Mouse (Mus musculus): ENCODE results near the gene A530016L24Rik. TPM values are rescaled to one million over a fixed set of nuclear protein-coding genes. Genes with fewer than 3 reads are reported as not detected.

The A530016L24Rik gene
- polyA plus RNA-seq, 1 experiment from 2014 or later, result not detected

- Histone ChIP-seq H3K36me3 (no peaks in the 10 kb centered on the region), H3K27me3 (replicated peaks) (no peaks in the 10 kb centered on the region), H3K4me3 (no peak overlapping the region), H3K4me1 (peaks cover 11% of the 10 kb centered on the region), H3K9me3 (replicated peaks) (no peaks in the 10 kb centered on the region), H3K4me2 (no peak overlapping the region), H3K9ac (no peak overlapping the region), H3K27ac (peak overlapping the region; percentile 53; the same call in 1 of the 2 replicates)
- 58% methylated on average over 3 of the region's 3 CpGs for WGBS (ENCODE audit: insufficient replicate concordance)
- ATAC-seq, result no peak
Observed at GRCm38 (mm10) chr12:112464516-112464915, 24.7 kb upstream of the A530016L24Rik start.

GRCm38 (mm10) chr12:112465928-112466327 lies 23.3 kb upstream of the A530016L24Rik start:
- H3K4me2 ChIP-seq, result no peak overlapping the region
- no peaks in the 10 kb centered on the region for H3K36me3 ChIP-seq
- H3K9me3 ChIP-seq (replicated peaks), result no peaks in the 10 kb centered on the region
- 73% methylated on average over 17 of the region's 17 CpGs for WGBS (ENCODE audit: insufficient replicate concordance)
- peaks cover 11% of the 10 kb centered on the region for H3K4me1 ChIP-seq
- no peak overlapping the region for H3K4me3 ChIP-seq
- no peak overlapping the region for H3K27ac ChIP-seq
- ATAC-seq, result no peak
- no peaks in the 10 kb centered on the region for H3K27me3 ChIP-seq (replicated peaks)
- no peak overlapping the region for H3K9ac ChIP-seq

GRCm38 (mm10) chr12:112467387-112467786 lies 21.9 kb upstream of the A530016L24Rik start:
- no peak overlapping the region for H3K9ac ChIP-seq
- H3K36me3 ChIP-seq, result no peaks in the 10 kb centered on the region
- H3K4me3 ChIP-seq, result no peak overlapping the region
- no peak overlapping the region for H3K4me2 ChIP-seq
- 71% methylated on average over 10 of the region's 10 CpGs for WGBS (ENCODE audit: insufficient replicate concordance)
- ATAC-seq, result no peak
- 0 out of 2 replicates have a peak, but pooled peaks cover 5% of the 10 kb centered on the region for H3K27me3 ChIP-seq (replicated peaks)
- peaks cover 11% of the 10 kb centered on the region for H3K4me1 ChIP-seq
- H3K27ac ChIP-seq, result no peak overlapping the region
- H3K9me3 ChIP-seq (replicated peaks), result no peaks in the 10 kb centered on the region

GRCm38 (mm10) chr12:112469393-112469792 lies 19.9 kb upstream of the A530016L24Rik start:
- Histone ChIP-seq H3K27me3 (replicated peaks) (0 out of 2 replicates have a peak, but pooled peaks cover 9% of the 10 kb centered on the region), H3K36me3 (no peaks in the 10 kb centered on the region), H3K4me3 (no peak overlapping the region), H3K4me2 (no peak overlapping the region), H3K27ac (no peak overlapping the region), H3K9ac (no peak overlapping the region), H3K4me1 (peaks cover 6% of the 10 kb centered on the region), H3K9me3 (replicated peaks) (no peaks in the 10 kb centered on the region)
- no peak for ATAC-seq
- 61% methylated on average over 7 of the region's 7 CpGs for WGBS (ENCODE audit: insufficient replicate concordance)

GRCm38 (mm10) chr12:112470216-112470615 lies 19.0 kb upstream of the A530016L24Rik start:
- Histone ChIP-seq H3K9ac (no peak overlapping the region), H3K36me3 (no peaks in the 10 kb centered on the region), H3K27ac (no peak overlapping the region), H3K27me3 (replicated peaks) (peaks cover 17% of the 10 kb centered on the region; the same call in 1 of the 2 replicates), H3K9me3 (replicated peaks) (no peaks in the 10 kb centered on the region), H3K4me3 (no peak overlapping the region), H3K4me1 (no peaks in the 10 kb centered on the region), H3K4me2 (no peak overlapping the region)
- no peak for ATAC-seq
- 65% methylated on average over 5 of the region's 5 CpGs for WGBS (ENCODE audit: insufficient replicate concordance)

- Histone ChIP-seq H3K4me2 (no peak overlapping the region), H3K27ac (no peak overlapping the region), H3K36me3 (no peaks in the 10 kb centered on the region), H3K27me3 (replicated peaks) (peaks cover 35% of the 10 kb centered on the region; the same call in 1 of the 2 replicates), H3K9me3 (replicated peaks) (no peaks in the 10 kb centered on the region), H3K4me1 (no peaks in the 10 kb centered on the region), H3K4me3 (no peak overlapping the region), H3K9ac (no peak overlapping the region)
- 20% methylated on average over 9 of the region's 9 CpGs for WGBS (ENCODE audit: insufficient replicate concordance)
- no peak for ATAC-seq
Observed at GRCm38 (mm10) chr12:112473777-112474176, 15.5 kb upstream of the A530016L24Rik start.

GRCm38 (mm10) chr12:112489535-112489934 lies 287 bp downstream of the A530016L24Rik start:
- Histone ChIP-seq H3K27me3 (replicated peaks) (no peaks in the 10 kb centered on the region), H3K36me3 (no peaks in the 10 kb centered on the region), H3K27ac (no peak overlapping the region), H3K4me2 (no peak overlapping the region), H3K9me3 (replicated peaks) (no peaks in the 10 kb centered on the region), H3K4me1 (peaks cover 14% of the 10 kb centered on the region), H3K9ac (no peak overlapping the region), H3K4me3 (no peak overlapping the region)
- WGBS (ENCODE audit: insufficient replicate concordance), result 81% methylated on average over 9 of the region's 9 CpGs
- ATAC-seq, result no peak

- H3K36me3 ChIP-seq, result no peaks in the 10 kb centered on the region
- peaks cover 14% of the 10 kb centered on the region for H3K4me1 ChIP-seq
- WGBS (ENCODE audit: insufficient replicate concordance), result 32% methylated on average over 3 of the region's 3 CpGs
- H3K27me3 ChIP-seq (replicated peaks), result peaks cover 6% of the 10 kb centered on the region
- no peak overlapping the region for H3K4me3 ChIP-seq
- H3K27ac ChIP-seq, result no peak overlapping the region
- H3K9ac ChIP-seq, result no peak overlapping the region
- H3K4me2 ChIP-seq, result no peak overlapping the region
- ATAC-seq, result no peak
- no peaks in the 10 kb centered on the region for H3K9me3 ChIP-seq (replicated peaks)
Observed at GRCm38 (mm10) chr12:112490444-112490939, 1.2 kb downstream of the A530016L24Rik start.

GRCm38 (mm10) chr12:112496136-112496535 lies 6.9 kb downstream of the A530016L24Rik start:
- H3K27me3 ChIP-seq (replicated peaks), result peaks cover 21% of the 10 kb centered on the region
- H3K36me3 ChIP-seq, result no peaks in the 10 kb centered on the region
- no peaks in the 10 kb centered on the region; the same call in 1 of the 2 replicates for H3K4me1 ChIP-seq
- H3K9ac ChIP-seq, result no peak overlapping the region
- H3K27ac ChIP-seq, result no peak overlapping the region
- H3K9me3 ChIP-seq (replicated peaks), result no peaks in the 10 kb centered on the region
- no peak overlapping the region for H3K4me2 ChIP-seq
- WGBS (ENCODE audit: insufficient replicate concordance), result 62% methylated on average over 5 of the region's 5 CpGs
- no peak for ATAC-seq
- H3K4me3 ChIP-seq, result no peak overlapping the region

GRCm38 (mm10) chr12:112497731-112498130 lies 8.5 kb downstream of the A530016L24Rik start:
- Histone ChIP-seq H3K4me1 (peaks cover 9% of the 10 kb centered on the region), H3K27me3 (replicated peaks) (peaks cover 21% of the 10 kb centered on the region), H3K4me2 (no peak overlapping the region), H3K27ac (no peak overlapping the region), H3K9me3 (replicated peaks) (no peaks in the 10 kb centered on the region), H3K9ac (no peak overlapping the region), H3K4me3 (no peak overlapping the region), H3K36me3 (no peaks in the 10 kb centered on the region)
- ATAC-seq, result no peak
- 54% methylated on average over 8 of the region's 8 CpGs for WGBS (ENCODE audit: insufficient replicate concordance)

- Histone ChIP-seq H3K9ac (no peak overlapping the region), H3K27me3 (replicated peaks) (peaks cover 21% of the 10 kb centered on the region), H3K4me1 (peaks cover 19% of the 10 kb centered on the region), H3K36me3 (no peaks in the 10 kb centered on the region), H3K4me2 (no peak overlapping the region), H3K27ac (no peak overlapping the region), H3K9me3 (replicated peaks) (no peaks in the 10 kb centered on the region), H3K4me3 (no peak overlapping the region)
- ATAC-seq, result no peak
- WGBS (ENCODE audit: insufficient replicate concordance), result 35% methylated on average over 11 of the region's 11 CpGs
Observed at GRCm38 (mm10) chr12:112498683-112499082, 9.4 kb downstream of the A530016L24Rik start.

- 7% methylated on average over 19 of the region's 19 CpGs for WGBS (ENCODE audit: insufficient replicate concordance)
- Histone ChIP-seq H3K36me3 (no peaks in the 10 kb centered on the region), H3K4me1 (peaks cover 23% of the 10 kb centered on the region), H3K27ac (no peak overlapping the region), H3K9ac (no peak overlapping the region), H3K4me2 (peak overlapping the region; percentile 41), H3K4me3 (no peak overlapping the region), H3K9me3 (replicated peaks) (no peaks in the 10 kb centered on the region), H3K27me3 (replicated peaks) (peaks cover 8% of the 10 kb centered on the region)
- ATAC-seq, result peak; percentile 55
Observed at GRCm38 (mm10) chr12:112503003-112503771, 13.9 kb downstream of the A530016L24Rik start.
